Mouse (Mus musculus): Measurements from ENCODE around the gene Bmp8a. TPM values are rescaled to one million over a fixed set of nuclear protein-coding genes. Genes with fewer than 3 reads are reported as not detected.
A peak's percentile ranks its signal among the peaks of the same experiment; 100 is the strongest.
"Not testable (repeated sequence)": the region's sequence is repeated elsewhere in the genome, so short reads cannot be mapped to it uniquely, and the experiment has no call there.

Bmp8a gene
- under 1 TPM in 2 of 4 experiments, not detected in 2; 0.18 to 0.27 TPM for total RNA-seq (2022)

GRCm38 (mm10) chr4:123342642-123343470, at the start of gene Bmp8a:
TSS of gene Bmp8a (minus strand) at chr4:123343252.
- no peak for DNase-seq (ENCODE audit: low spot score in 2 of 2)

DNA sequence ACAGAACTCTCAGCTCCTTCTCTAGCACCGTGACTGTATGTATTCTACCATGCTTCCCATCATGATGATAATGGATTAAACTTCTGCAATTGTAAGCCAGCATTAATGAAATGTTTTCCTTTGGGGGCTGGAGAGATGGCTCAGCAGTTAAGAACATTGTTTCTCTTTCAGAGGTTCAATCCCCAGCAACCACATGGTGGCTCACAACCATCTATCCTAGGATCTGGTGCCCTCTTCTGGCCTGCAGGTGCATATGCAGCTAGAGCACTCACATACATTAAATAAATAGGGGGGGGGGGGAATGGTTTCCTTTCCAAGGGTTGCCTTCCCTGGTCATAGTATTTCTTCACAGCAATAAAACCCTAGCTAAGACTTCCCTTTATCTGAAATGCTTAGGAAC, 49.1 kb upstream of the Bmp8a start:
- DNase-seq (ENCODE audit: low spot score in 2 of 2) = no peak

GRCm38 (mm10) chr4:123385028-123385427, 42.0 kb upstream of the Bmp8a start:
- no peak for DNase-seq (ENCODE audit: low spot score in 2 of 2)

GRCm38 (mm10) chr4:123383173-123383572, 40.1 kb upstream of the Bmp8a start:
- peak; percentile 69 to 72 for DNase-seq (ENCODE audit: low spot score in 2 of 2)

- no peak for DNase-seq (ENCODE audit: low spot score in 2 of 2)
These were observed 39.0 kb upstream of the Bmp8a start for GRCm38 (mm10) chr4:123382051-123382450.

- no peak for DNase-seq (ENCODE audit: low spot score in 2 of 2)
These were observed 38.5 kb upstream of the Bmp8a start for GRCm38 (mm10) chr4:123381598-123381997.

- no peak for DNase-seq (ENCODE audit: low spot score in 2 of 2)
These were observed 33.0 kb upstream of the Bmp8a start for GRCm38 (mm10) chr4:123376031-123376430.

DNA sequence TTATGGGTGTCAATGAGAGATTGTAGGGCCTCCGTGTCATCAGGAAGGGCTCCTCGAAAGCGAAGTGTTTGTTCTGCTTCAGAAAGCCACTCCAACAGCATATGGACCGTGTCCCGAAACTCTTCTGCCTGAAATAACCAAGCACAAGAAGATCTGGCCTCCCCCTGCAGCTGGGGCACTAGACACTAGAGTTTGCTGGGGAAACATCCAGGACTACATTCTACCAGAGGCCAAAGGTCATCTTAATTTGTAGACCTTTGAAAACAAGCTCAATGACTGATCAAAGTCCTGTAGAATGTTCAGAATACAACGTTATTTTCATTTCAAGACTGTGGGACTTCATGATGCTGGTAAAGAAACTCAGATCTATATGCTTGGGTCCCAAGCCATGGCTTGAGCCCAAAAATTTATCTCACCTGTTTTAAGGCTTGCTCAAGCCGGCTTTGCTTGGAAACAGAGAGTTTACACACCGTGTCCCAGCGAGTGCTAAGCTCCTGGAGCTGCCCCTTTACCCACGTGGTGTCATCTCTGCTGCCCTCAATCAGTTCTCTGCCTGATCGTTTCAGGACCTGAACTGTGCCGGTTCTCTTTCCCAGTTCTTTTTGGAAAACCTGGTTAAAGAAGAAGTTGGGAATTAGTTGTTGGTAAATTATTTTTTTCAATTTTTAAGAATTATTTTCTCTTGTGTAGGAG, 31.4 kb upstream of the Bmp8a start:
- no peak for DNase-seq (ENCODE audit: low spot score in 2 of 2)

DNA sequence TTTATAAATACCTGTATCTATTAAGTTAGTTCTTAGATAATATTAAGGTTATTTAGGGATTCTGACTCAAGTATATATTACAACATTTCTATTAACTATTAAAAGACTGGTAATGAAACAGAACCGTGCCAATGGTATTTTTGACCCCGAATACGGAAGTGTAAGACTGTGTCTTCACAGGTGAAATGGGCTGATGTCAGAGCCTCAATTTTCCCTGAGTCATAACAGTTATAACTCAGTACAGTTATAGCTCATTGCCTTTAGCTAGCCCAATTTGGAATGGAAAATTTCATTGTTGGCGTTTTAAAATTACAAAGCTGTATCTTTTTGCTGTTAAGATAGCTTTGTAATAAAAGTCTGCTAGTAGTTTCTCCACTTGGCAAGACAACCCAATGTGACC, 20.5 kb upstream of the Bmp8a start:
- no peak for DNase-seq (ENCODE audit: low spot score in 2 of 2)

- DNase-seq (ENCODE audit: low spot score in 2 of 2) = no peak
These were observed 17.7 kb upstream of the Bmp8a start for GRCm38 (mm10) chr4:123360771-123361170.

GRCm38 (mm10) chr4:123358613-123359012, 15.6 kb upstream of the Bmp8a start:
- no peak for DNase-seq (ENCODE audit: low spot score in 2 of 2)

DNA sequence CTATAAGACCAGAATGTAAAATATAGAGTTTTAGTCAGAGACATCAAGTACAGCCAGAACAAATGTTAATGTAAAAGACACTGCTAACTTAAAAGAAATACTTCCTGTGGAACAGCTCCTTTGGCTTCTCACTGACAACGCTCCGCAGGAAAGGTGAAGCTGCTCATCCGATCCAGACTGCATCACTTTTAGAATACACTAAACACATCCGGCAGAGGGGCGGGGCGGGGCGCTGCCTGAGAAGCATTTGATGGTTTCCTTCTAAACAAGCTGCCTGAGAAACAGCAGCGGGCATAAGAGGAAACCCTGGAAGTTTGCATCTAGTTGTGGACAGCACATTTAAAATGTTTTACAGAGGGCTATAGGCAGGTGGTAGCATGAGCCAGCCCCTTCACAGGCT, 12.9 kb upstream of the Bmp8a start:
- DNase-seq (ENCODE audit: low spot score in 2 of 2) = no peak

DNA sequence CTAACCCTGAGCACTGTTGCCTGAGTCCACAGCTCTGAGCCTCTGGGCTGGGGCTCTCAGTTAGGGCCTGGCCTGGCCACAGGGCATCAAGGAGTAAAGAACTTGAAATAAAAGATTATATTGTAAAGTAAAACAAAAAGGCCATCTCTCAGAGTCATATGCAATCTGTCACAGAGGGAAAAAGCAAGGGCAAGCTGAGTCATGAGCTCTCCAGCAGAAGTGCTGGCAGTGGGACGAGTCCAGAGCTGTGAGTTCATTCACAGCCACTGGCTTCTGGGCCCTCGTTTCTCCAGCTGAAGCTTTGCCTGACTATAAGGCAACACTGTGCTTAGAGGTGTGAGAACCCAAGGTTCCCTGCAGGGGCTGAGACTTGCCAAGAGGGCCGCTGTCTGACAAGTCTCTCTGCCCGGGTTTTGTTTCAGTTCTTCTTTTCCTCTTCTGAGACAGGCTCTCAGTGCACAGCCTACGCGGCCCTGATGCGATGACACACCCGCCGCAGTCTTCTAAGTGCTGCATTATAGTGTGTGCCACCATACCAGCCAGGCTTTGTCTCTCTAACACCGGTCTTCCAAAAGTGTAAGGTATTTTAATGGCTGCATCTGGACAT, 10.3 kb upstream of the Bmp8a start:
- DNase-seq (ENCODE audit: low spot score in 2 of 2) = no peak

- DNase-seq (ENCODE audit: low spot score in 2 of 2) = no peak
These were observed 378 bp upstream of the Bmp8a start for GRCm38 (mm10) chr4:123343471-123343789.

DNA sequence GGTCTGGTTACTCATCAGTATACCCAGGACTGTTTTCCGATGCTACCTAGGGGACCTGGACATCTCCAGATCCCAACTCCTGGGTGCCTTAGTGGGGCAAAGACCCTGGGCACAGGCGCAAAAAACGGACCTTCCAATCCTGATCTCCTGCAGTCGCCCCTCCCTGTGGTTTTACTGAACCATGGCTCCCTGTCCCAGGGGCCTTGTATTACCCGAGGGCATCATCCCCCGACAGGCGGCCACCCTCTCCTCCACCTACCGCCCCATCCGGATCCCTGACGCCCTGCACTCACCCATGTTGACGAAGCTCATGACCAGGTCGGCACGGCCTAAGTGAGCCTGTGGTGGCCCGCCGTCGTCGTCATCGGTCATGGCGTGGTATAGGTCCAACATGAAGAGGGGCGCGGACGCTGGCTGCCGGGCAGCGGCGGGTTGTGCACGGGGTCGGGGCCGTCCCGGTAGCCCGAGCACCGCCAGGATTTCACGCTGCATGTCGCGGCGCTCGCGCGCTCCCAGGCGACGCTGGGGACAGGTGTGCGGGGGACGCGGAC, 886 bp downstream of the Bmp8a start:
- no peak for DNase-seq (ENCODE audit: low spot score in 2 of 2)

- DNase-seq (ENCODE audit: low spot score in 2 of 2) = no peak
These were observed 2.8 kb downstream of the Bmp8a start for GRCm38 (mm10) chr4:123340232-123340631.

DNA sequence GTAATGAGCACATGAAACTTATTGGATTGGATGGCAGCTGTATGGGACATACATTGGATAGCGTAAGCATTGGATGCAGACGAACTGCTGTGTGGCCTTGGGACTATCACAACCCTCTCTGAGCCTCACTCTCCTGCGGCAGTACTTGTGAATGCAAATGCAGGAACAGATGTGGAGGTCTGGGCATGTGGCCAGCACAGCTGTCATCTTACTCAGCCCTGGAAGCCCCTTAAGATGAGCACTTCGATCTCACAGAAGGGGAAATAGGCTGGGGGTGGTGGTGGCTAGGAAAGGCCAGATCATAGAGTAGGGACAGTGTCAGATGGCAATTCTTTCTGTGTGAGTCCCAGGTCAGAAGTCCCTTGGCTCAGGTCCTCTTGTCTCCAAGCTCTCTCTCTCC, 5.4 kb downstream of the Bmp8a start:
- DNase-seq (ENCODE audit: low spot score in 2 of 2) = no peak

DNA sequence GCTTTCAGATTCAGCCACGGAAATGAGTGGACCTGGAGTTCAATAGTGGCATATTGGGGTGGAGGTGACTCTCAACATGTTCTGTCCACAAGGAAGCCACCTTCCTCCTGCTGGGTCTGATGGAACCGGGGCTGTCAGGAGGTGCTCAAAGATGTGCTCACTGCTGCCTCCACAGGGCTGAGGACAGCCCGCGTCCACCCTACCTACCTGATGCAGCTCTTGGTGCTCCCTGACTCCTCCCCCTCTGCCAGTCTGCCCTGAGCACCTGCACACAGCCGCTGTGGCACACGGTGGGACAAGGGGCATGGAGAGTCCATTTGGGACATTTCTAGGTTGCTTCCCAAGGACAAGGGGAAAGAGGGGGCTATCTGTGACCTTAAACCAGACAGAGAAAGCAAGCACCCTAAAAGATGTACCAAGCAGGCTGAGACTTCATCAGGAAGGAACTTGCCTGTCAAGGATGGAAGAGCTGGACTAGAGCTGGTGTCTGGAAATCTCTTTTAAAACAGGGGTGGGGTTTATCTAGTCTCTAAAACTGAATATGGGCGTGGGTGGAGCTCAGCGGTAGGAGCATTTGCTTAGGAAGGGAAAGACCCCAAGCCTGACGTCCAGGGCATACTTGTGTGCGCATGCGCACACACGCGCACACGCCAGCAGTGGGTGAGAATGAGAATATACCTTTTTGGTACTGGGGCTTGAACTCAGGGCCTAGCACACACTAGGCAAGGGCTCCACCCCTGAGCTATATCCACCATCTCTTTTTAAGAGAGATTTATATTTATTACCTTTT, 7.1 kb downstream of the Bmp8a start:
- DNase-seq (ENCODE audit: low spot score in 2 of 2) = no peak

DNA sequence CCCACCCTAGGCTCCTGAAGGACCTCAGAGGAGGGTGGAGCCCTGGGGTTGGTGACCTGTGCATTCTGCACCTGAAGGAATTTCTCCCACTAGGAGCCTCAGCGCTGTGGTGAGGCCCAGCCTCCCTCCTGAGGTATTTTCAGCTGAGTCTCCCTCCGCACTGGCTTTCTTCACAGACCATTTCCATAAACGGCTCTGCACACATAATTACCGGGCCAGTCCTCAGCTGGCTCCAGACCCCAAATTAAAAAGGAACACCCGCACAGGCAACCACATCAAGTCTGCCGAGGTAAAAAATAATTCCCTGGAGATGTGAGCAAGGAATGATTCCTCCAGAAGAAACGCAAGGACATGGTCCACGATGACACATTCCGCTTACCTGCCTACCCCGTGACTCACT, 7.8 kb downstream of the Bmp8a start:
- DNase-seq (ENCODE audit: low spot score in 2 of 2) = not testable (repeated sequence)

- DNase-seq (ENCODE audit: low spot score in 2 of 2) = no peak
These were observed 8.9 kb downstream of the Bmp8a start for GRCm38 (mm10) chr4:123334177-123334576.

- DNase-seq (ENCODE audit: low spot score in 2 of 2) = no peak
These were observed 9.9 kb downstream of the Bmp8a start for GRCm38 (mm10) chr4:123333151-123333550.

Measured in layer of hippocampus, adult 8-10 months (tissue).